28 mouse cellular contexts compared by ENCODE assay signal in genomic region chr11:18905431-18905830, GRCm38 (mm10).
A peak's percentile ranks its signal among the peaks of the same experiment; 100 is the strongest.
DNase-seq lines count a peak whose midpoint lies in the region; ATAC-seq lines count a peak whose summit lies in the region.
"Had no signal": no experiment of that assay in that cellular context is flagged by ENCODE, and none has a peak within 500 bp of the region (broad histone marks: within the 10 kb centered on the region; RNA-seq: fewer than 3 reads in every experiment).

No protein-coding gene starts in this region.

- H3K4me1 ChIP-seq in heart, embryonic 11.5 days (ENCODE audit: control insufficient read depth, insufficient read depth, low read length), result no peaks in the 10 kb centered on the region; the same call in 1 of the 2 replicates
- H3K4me1 ChIP-seq: forebrain, embryonic 12.5 days; limb, embryonic 10.5 days; limb, embryonic 15.5 days; lung, embryonic 15.5 days had no signal

- H3K36me3 ChIP-seq in heart, embryonic 11.5 days (ENCODE audit: control insufficient read depth, insufficient read depth, low read length), result peaks cover 5% of the 10 kb centered on the region; the same call in 1 of the 2 replicates
- H3K36me3 ChIP-seq: forebrain, embryonic 12.5 days; limb, embryonic 15.5 days had no signal

- peak; percentile 30 for DNase-seq in heart, adult 11 months
- peak; percentile 90 for DNase-seq in 3T3-L1 (ENCODE audit: low read depth, low spot score)
- DNase-seq in NIH3T3 (ENCODE audit: low read depth), result peak; percentile 64
- peak; percentile 83 for DNase-seq in gonadal fat pad, adult 2 months (ENCODE audit: low read depth)
- no peak for DNase-seq in gastrocnemius, postnatal 25 days
- no peak for DNase-seq in lung, adult 18-20 months
- DNase-seq: B cell, adult 2 months; cerebellum, adult 11 months; cerebellum, postnatal 10 days; forebrain, postnatal 0 days; gastrocnemius, postnatal 14 days; heart, adult 2 months; heart, postnatal 14 days; kidney, adult 9 months; kidney, postnatal 10 days; thymus, adult 2 months; thymus, postnatal 36 days had no signal

- no peak overlapping the region for H3K4me3 ChIP-seq in heart, embryonic 11.5 days (ENCODE audit: low read depth, low read length)
- H3K4me3 ChIP-seq: erythroblast, embryonic 14.5 days; forebrain, embryonic 12.5 days; heart, adult 2 months; limb, embryonic 10.5 days; limb, embryonic 15.5 days; lung, embryonic 15.5 days; neural tube, embryonic 13.5 days had no signal

- H3K4me2 ChIP-seq in heart, embryonic 11.5 days, result no peak overlapping the region
- H3K4me2 ChIP-seq: forebrain, embryonic 12.5 days; limb, embryonic 15.5 days; lung, embryonic 15.5 days; midbrain, embryonic 11.5 days; neural tube, embryonic 13.5 days had no signal

- 74% methylated on average over 1 of the region's 1 CpGs for WGBS in heart, embryonic 11.5 days (ENCODE audit: insufficient replicate concordance)

- H3K9ac ChIP-seq in heart, embryonic 11.5 days (ENCODE audit: low read depth, low read length), result no peak overlapping the region
- H3K9ac ChIP-seq: forebrain, embryonic 12.5 days; forebrain, postnatal 0 days; limb, embryonic 15.5 days; liver, embryonic 14.5 days; lung, embryonic 15.5 days; neural tube, embryonic 13.5 days had no signal

- H3K27me3 ChIP-seq in heart, embryonic 11.5 days (ENCODE audit: control insufficient read depth, insufficient read depth, low read length), result no peaks in the 10 kb centered on the region
- H3K27me3 ChIP-seq: CH12.LX; limb, embryonic 15.5 days; lung, embryonic 15.5 days; neural tube, embryonic 13.5 days had no signal

- no peak for ATAC-seq in heart, embryonic 11.5 days (replicated peaks; ENCODE audit: insufficient number of reproducible peaks, low FRiP score, low TSS enrichment)
- ATAC-seq: forebrain, postnatal 0 days; intestine, postnatal 0 days had no signal

- H3K27ac ChIP-seq in heart, embryonic 11.5 days (ENCODE audit: low read depth, low read length), result no peak overlapping the region
- H3K27ac ChIP-seq: forebrain, embryonic 12.5 days; heart, adult 2 months; limb, embryonic 10.5 days; limb, embryonic 15.5 days; liver, embryonic 14.5 days; lung, embryonic 15.5 days; neural tube, embryonic 13.5 days had no signal

- no peaks in the 10 kb centered on the region for H3K9me3 ChIP-seq in heart, embryonic 11.5 days (replicated peaks; ENCODE audit: control insufficient read depth, low read length)
- H3K9me3 ChIP-seq: forebrain, embryonic 12.5 days; limb, embryonic 10.5 days; limb, embryonic 15.5 days; lung, embryonic 15.5 days; neural tube, embryonic 13.5 days had no signal

Comparison
In these comparisons a context has a peak if more than half of its experiments do, and no peak if none do; other contexts are left out.
1. DNase-seq: peak in heart, adult 11 months (single experiment), 3T3-L1 (single experiment), NIH3T3 (single experiment) and gonadal fat pad, adult 2 months (single experiment); none in gastrocnemius, postnatal 25 days (single experiment) and lung, adult 18-20 months (0 of 2).